ENCODE assay signal across 14 mouse cellular contexts in genomic region chr14:101867071-101867733, GRCm38 (mm10).
A peak's percentile ranks its signal among the peaks of the same experiment; 100 is the strongest.
DNase-seq lines count a peak whose midpoint lies in the region; TF ChIP-seq lines count a peak whose summit lies in the region.
"Had no signal": no experiment of that assay in that cellular context is flagged by ENCODE, and none has a peak within 500 bp of the region (broad histone marks: within the 10 kb centered on the region; RNA-seq: fewer than 3 reads in every experiment).

No protein-coding gene starts in this region.

- peak; percentile 71 to 73 for DNase-seq in frontal cortex, adult 2 months (ENCODE audit: extremely low spot score in 1 of 2, low spot score in 1 of 2)
- DNase-seq in frontal cortex, postnatal 25 days (ENCODE audit: low spot score in 2 of 2): no peak
- DNase-seq in layer of hippocampus, adult 2 months (ENCODE audit: low spot score in 2 of 2): peak in 1 of 2 experiments; percentile 49
- no peak for DNase-seq in layer of hippocampus, postnatal 10 days (ENCODE audit: low spot score in 2 of 2)
- DNase-seq in brain, embryonic 14.5 days (ENCODE audit: low read depth): peak; percentile 42
- peak; percentile 51 to 57 for DNase-seq in left cerebral cortex, postnatal 14 days (ENCODE audit: low spot score in 2 of 2)
- DNase-seq in retina, postnatal 1 day: no peak
- no peak for DNase-seq in urinary bladder, postnatal 25 days (ENCODE audit: low spot score)
- DNase-seq: cerebellum, adult 8-10 months; kidney, postnatal 14 days; lung, adult 18-20 months had no signal

- intact Hi-C loops in left cerebral cortex, postnatal 14 days (cut with DNase I): loop anchor here (10.0 kb wide), 1 partner anchor 62 kb away; no protein-coding TSS in a partner anchor

- no peak overlapping the region for H3K4me3 ChIP-seq in layer of hippocampus, adult 2 months
- H3K4me3 ChIP-seq: intestine, embryonic 15.5 days; limb, embryonic 13.5 days had no signal

- TF ChIP-seq POLR2A in brain, embryonic 14.5 days (IDR thresholded peaks at IDR 0.05; ENCODE audit: borderline replicate concordance, extremely low read depth, insufficient read depth, insufficient read length, poor library complexity, severe bottlenecking): no peak

- H3K27ac ChIP-seq in layer of hippocampus, adult 2 months: peak overlapping the region; percentile 77
- H3K27ac ChIP-seq: intestine, embryonic 15.5 days; limb, embryonic 13.5 days; stomach, postnatal 0 days had no signal

- no peak for TF ChIP-seq CTCF in layer of hippocampus, adult 2 months (conservative IDR thresholded peaks at IDR 0.05)
- TF ChIP-seq CTCF in brain, embryonic 14.5 days (IDR thresholded peaks at IDR 0.05; ENCODE audit: borderline replicate concordance, extremely low read depth, insufficient read depth, insufficient read length): no peak

Comparison
In these comparisons a context has a peak if more than half of its experiments do, and no peak if none do; other contexts are left out.
1. DNase-seq: peak in frontal cortex, adult 2 months (2 of 2), brain, embryonic 14.5 days (single experiment) and left cerebral cortex, postnatal 14 days (2 of 2); none in frontal cortex, postnatal 25 days (0 of 2), layer of hippocampus, postnatal 10 days (0 of 2), retina, postnatal 1 day (single experiment) and urinary bladder, postnatal 25 days (single experiment).